Comparison of ENCODE assay signal across 10 mouse cellular contexts in the genomic region with DNA sequence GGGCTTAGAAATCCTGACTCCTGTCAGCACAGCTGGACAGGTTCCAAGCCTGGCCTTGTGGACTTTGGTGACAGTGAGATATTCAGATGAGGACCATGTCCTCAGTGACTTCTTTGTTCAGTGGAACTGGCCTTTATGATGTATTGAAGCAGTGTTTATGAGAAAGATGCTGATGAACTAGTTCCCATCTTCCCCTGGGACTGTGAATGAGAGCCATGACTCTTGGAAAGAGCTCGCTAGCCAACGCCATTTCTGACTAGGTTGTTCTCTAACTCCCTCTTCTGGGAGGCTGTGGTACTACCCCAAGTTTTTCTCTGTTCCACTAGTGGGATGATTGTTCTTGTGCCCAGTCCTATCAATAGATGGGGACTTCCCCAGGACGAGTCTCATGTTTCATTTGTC. TPM values are rescaled to one million over a fixed set of nuclear protein-coding genes. Genes with fewer than 3 reads are reported as not detected.
DNase-seq lines count a peak whose midpoint lies in the region; ATAC-seq and TF ChIP-seq lines count a peak whose summit lies in the region.
"Had no signal": no experiment of that assay in that cellular context is flagged by ENCODE, and none has a peak within 500 bp of the region (broad histone marks: within the 10 kb centered on the region; RNA-seq: fewer than 3 reads in every experiment).

No protein-coding gene starts in this region.

- H3K4me2 ChIP-seq in heart, embryonic 11.5 days: no peak overlapping the region

- no peak overlapping the region for H3ac ChIP-seq in C2C12 (ENCODE audit: control insufficient read depth, insufficient read length, low read depth)

- peaks cover 4% of the 10 kb centered on the region; the same call in 1 of the 2 replicates for H3K27me3 ChIP-seq in heart, embryonic 11.5 days (ENCODE audit: control insufficient read depth, insufficient read depth, low read length)
- H3K27me3 ChIP-seq in C2C12 (ENCODE audit: control insufficient read depth, insufficient read depth, insufficient read length): peaks cover 20% of the 10 kb centered on the region

- H3K79me3 ChIP-seq in C2C12 (ENCODE audit: low read depth): no peaks in the 10 kb centered on the region

- no peaks in the 10 kb centered on the region for H3K36me3 ChIP-seq in heart, embryonic 11.5 days (ENCODE audit: control insufficient read depth, insufficient read depth, low read length)
- H3K36me3 ChIP-seq in C2C12 (ENCODE audit: control insufficient read depth, insufficient read depth): no peaks in the 10 kb centered on the region

- no peak overlapping the region for H3K4me3 ChIP-seq in heart, embryonic 11.5 days (ENCODE audit: low read depth, low read length)
- no peak overlapping the region for H3K4me3 ChIP-seq in C2C12 (ENCODE audit: insufficient read depth, poor library complexity, severe bottlenecking)
- no peak overlapping the region for H3K4me3 ChIP-seq in lung, adult 2 months (replicated peaks; ENCODE audit: extremely low read depth, low read depth, low read length)

- 13% methylated on average over 3 of the region's 3 CpGs for WGBS in heart, embryonic 11.5 days (ENCODE audit: insufficient replicate concordance)
- WGBS in lung, adult 2 months: 7% methylated on average over 3 of the region's 3 CpGs

- DNase-seq in heart, adult 11 months: peak; percentile 80
- DNase-seq in adrenal gland, adult 8-10 months: peak; percentile 38
- peak; percentile 43 for DNase-seq in fibroblast of lung, adult 2 months (ENCODE audit: low read depth)
- DNase-seq in kidney, postnatal 14 days: peak; percentile 47
- peak; percentile 31 for DNase-seq in lung, adult 2 months
- peak; percentile 53 to 77 for DNase-seq in spleen, postnatal 4 days (ENCODE audit: low spot score in 2 of 2)

- no peaks in the 10 kb centered on the region for H3K79me2 ChIP-seq in C2C12 (ENCODE audit: control insufficient read depth, insufficient read depth)

- H3K4me1 ChIP-seq in heart, embryonic 11.5 days (ENCODE audit: control insufficient read depth, insufficient read depth, low read length): no peaks in the 10 kb centered on the region
- H3K4me1 ChIP-seq in lung, adult 2 months (ENCODE audit: control insufficient read depth, insufficient read depth, low read length): no peaks in the 10 kb centered on the region

- TF ChIP-seq CTCF in C2C12 (IDR thresholded peaks at IDR 0.05; ENCODE audit: control insufficient read depth, insufficient read depth, insufficient read length): peak; percentile 50
- no peak for TF ChIP-seq CTCF in lung, adult 2 months (IDR thresholded peaks at IDR 0.05; ENCODE audit: insufficient read depth, low read length)

- no peak for TF ChIP-seq POLR2A in lung, adult 2 months (IDR thresholded peaks at IDR 0.05; ENCODE audit: borderline replicate concordance, extremely low read depth, low read depth, low read length)

- no peak for ATAC-seq in heart, embryonic 11.5 days (replicated peaks; ENCODE audit: insufficient number of reproducible peaks, low FRiP score, low TSS enrichment)

- H3K27ac ChIP-seq in heart, embryonic 11.5 days (ENCODE audit: low read depth, low read length): no peak overlapping the region

- H3K9me3 ChIP-seq in heart, embryonic 11.5 days (replicated peaks; ENCODE audit: control insufficient read depth, low read length): no peaks in the 10 kb centered on the region

- H3K9ac ChIP-seq in heart, embryonic 11.5 days (ENCODE audit: low read depth, low read length): no peak overlapping the region

TF ChIP-seq in C2C12, 6 proteins besides CTCF, POLR2A, EP300 and RAD21:
- TF ChIP-seq CEBPB (IDR thresholded peaks at IDR 0.05; ENCODE audit: low read depth): no peak
- TF ChIP-seq FOSL1 (IDR thresholded peaks at IDR 0.05; ENCODE audit: insufficient read depth, low read length, poor library complexity, severe bottlenecking): no peak

RNA-seq across cellular contexts. Expression of gene Gm2310, which starts 57.7 kb away (rescaled TPM):
- not detected in 2 replicates for polyA plus RNA-seq in heart, embryonic 11.5 days (2014; fragmentation: Nextera tagmentation; extraction: Ambion mirVana)
- not detected for polyA plus RNA-seq in C2C12 (2012; fragmentation: generic; extraction: Trizol)
- total RNA-seq in adrenal gland, adult 8-10 months (2022): not detected
- not detected in 2 replicates for polyA plus RNA-seq in lung, adult 2 months (2012; rRNA removed)
- polyA plus RNA-seq: heart, embryonic 14.5 days; neural tube, embryonic 14.5 days had no signal
